Mouse (Mus musculus): ENCODE measurements around the gene Cop1.

DNA sequence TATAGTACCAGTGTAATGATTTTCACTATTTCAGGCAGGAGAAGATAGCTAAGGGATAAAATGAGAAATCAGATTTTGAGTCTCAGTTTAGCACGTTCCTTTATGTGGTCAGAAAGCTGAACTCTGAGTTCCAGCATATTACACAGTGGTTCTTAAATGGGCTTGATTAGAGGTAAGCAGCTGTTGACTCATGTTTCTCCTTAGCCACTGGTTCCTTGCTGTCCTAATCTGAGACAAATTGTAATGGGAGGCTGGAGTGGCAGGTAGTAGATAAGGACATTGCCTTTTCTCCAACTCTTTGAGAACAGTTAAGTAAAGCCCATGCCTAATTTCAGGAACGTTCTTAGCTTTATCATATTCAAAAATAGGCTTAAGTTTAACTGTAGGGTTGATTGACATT, 3.6 kb downstream of the Cop1 start:
- TF ChIP-seq CTCF (IDR thresholded peaks at IDR 0.05; ENCODE audit: extremely low read depth, insufficient read depth, low read length), result no peak
- no peak for TF ChIP-seq POLR2A (IDR thresholded peaks at IDR 0.05; ENCODE audit: extremely low read depth, insufficient read depth, low read length)
